Mouse (Mus musculus) hindbrain, embryonic 14.5 days (tissue): ENCODE measurements around the gene C5ar1. TPM values are rescaled to one million over a fixed set of nuclear protein-coding genes. Genes with fewer than 3 reads are reported as not detected.
"Not testable (repeated sequence)": the region's sequence is repeated elsewhere in the genome, so short reads cannot be mapped to it uniquely, and the experiment has no call there.

Source experiments
- ATAC-seq: fragments of 200-750 bp; cut with Nextera tagmentation; 2 replicates; pipeline ENCODE4 v1.8.0; 2017; ENCODE audit warnings: moderate number of reproducible peaks, mild to moderate bottlenecking, moderate TSS enrichment, moderate library complexity; ENCODE audit not compliant: low FRiP score
- DNase-seq: peaks from one replicate; pipeline ENCODE4 v3.0.0-alpha.2; 2015; ENCODE audit warnings: low spot score
- H3K27ac ChIP-seq: fragments of 300-500 bp; sonication (generic); 2 replicates; pipeline ENCODE4 v1.5.1; 2014; ENCODE audit warnings: mild to moderate bottlenecking, moderate library complexity
- H3K27me3 ChIP-seq: fragments of 300-500 bp; sonication (generic); 2 replicates; pipeline ENCODE4 v1.6.1; 2014; ENCODE audit warnings: mild to moderate bottlenecking, low read length, mixed read lengths; ENCODE audit not compliant: control insufficient read depth, insufficient read depth
- H3K36me3 ChIP-seq: fragments of 300-500 bp; sonication (generic); replicated peaks from 2 replicates; pipeline ENCODE4 v1.6.1; 2014; ENCODE audit not compliant: control insufficient read depth, insufficient read depth
- H3K4me1 ChIP-seq: fragments of 300-500 bp; sonication (generic); replicated peaks from 2 replicates; pipeline ENCODE4 v1.6.1; 2014; ENCODE audit warnings: antibody characterized with exemption, low read length, mixed read lengths; ENCODE audit not compliant: control insufficient read depth, insufficient read depth
- H3K4me2 ChIP-seq: fragments of 300-500 bp; sonication (generic); replicated peaks from 2 replicates; pipeline ENCODE4 v1.6.1; 2014; ENCODE audit warnings: mild to moderate bottlenecking, moderate library complexity
- H3K4me3 ChIP-seq: fragments of 300-500 bp; sonication (generic); replicated peaks from 2 replicates; pipeline ENCODE4 v1.5.1; 2014; ENCODE audit warnings: mild to moderate bottlenecking, low read length
- H3K9ac ChIP-seq: fragments of 300-500 bp; sonication (generic); 2 replicates; pipeline ENCODE4 v1.6.1; 2014
- H3K9me3 ChIP-seq: fragments of 300-500 bp; sonication (generic); 2 replicates; pipeline ENCODE4 v1.6.1; 2016; ENCODE audit warnings: low read length; ENCODE audit not compliant: control insufficient read depth
- WGBS: fragments of 180-500 bp; shearing (Covaris S2); extraction: QIAGEN DNeasy Blood & Tissue Kit; methylation state at CpG from one replicate; pipeline ENCODE4 v1.1.7; 2014; 5-methylcytosine and 5-hydroxymethylcytosine counted together
- polyA plus RNA-seq: library from polyadenylated mRNA; unstranded; fragments of >200 nt; fragmentation: Nextera tagmentation; extraction: Ambion mirVana; gene quantifications from 2 replicates; pipeline ENCODE4 v1.2.1, GENCODE M21; 2014

C5ar1 gene
- polyA plus RNA-seq = 2.1 and 2.8 TPM in 2 replicates

GRCm38 (mm10) chr7:16259110-16259590, at the start of gene C5ar1:
Gene C5ar1 (minus strand): TSS chr7:16259540.
- Histone ChIP-seq H3K4me2 (no peak within 1 kb of the TSS), H3K27ac (no peak within 1 kb of the TSS), H3K4me3 (no peak within 1 kb of the TSS), H3K9me3 (no peaks in the 10 kb centered on the region), H3K4me1 (no peaks in the 10 kb centered on the region), H3K36me3 (no peaks in the 10 kb centered on the region), H3K27me3 (no peaks in the 10 kb centered on the region), H3K9ac (no peak within 1 kb of the TSS)
- ATAC-seq (no peak), DNase-seq (no peak)
- 83% methylated on average over 5 of the region's 5 CpGs for WGBS

DNA sequence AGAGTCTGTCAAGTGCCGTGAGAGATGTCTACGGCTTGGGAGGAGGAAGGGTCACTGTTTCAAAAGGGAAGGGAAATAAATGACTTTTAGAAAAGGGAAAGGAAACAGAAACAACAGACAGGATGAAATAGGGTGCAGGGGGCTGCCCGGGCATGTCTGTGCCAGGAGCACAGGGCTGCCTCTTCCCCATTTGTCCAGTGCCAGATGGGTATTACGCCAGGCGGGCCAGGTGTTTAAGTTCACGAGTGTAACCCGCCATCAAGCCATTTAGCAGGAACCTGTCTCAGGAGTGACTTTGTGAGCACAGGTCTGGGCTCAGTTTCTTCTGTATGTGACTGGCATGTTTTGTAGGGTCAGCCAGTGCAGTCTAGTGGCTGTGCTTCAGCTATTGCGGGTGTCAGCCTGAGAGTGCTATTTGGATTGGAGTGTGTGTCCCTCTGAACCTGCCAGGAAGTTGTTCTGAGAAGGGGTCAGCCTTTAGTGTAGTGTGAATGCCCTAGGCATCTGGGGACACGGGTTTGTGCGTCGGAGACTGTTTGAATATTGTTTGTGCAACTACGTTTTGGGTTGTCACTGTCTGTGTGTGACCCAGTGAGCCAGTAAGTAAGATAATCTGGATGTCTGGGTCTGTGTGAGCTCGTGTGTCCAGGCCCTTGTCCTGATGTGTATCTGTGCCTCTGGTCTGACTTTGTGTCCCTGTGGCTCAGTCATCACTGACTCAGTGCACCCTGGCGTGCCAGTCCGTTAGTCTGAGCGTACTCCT, 49.4 kb upstream of the C5ar1 start:
- no peaks in the 10 kb centered on the region for H3K27me3 ChIP-seq
- peaks cover 25% of the 10 kb centered on the region for H3K4me1 ChIP-seq
- H3K9me3 ChIP-seq = no peaks in the 10 kb centered on the region
- H3K36me3 ChIP-seq = no peaks in the 10 kb centered on the region
- H3K4me3 ChIP-seq = peak overlapping the region; percentile 63
- 0 out of 2 replicates have a peak overlapping the region, but pooled peaks have one; percentile 36 for H3K27ac ChIP-seq
- ATAC-seq = no peak
- H3K9ac ChIP-seq = peak overlapping the region; percentile 53
- WGBS = 44% methylated on average over 16 of the region's 16 CpGs
- DNase-seq = no peak
- peak overlapping the region; percentile 94 for H3K4me2 ChIP-seq

DNA sequence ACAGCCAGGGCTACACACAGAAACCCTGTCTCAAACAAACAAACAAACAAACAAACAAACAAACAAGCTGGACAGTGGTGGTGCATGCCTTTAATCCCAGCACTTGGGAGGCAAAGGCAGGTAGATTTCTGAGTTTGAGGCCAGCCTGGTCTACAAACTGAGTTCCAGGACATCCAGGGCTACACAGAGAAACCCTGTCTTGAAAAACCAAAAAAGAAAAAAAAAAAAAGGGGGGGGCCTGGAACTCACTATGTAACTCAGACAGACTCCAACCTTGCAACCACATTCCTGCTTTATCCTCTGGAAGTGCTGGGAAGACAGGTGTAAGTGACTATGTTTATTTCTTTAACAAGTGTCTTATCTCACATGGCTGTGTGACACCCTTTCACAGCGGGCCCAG, 48.8 kb upstream of the C5ar1 start, which contains the start of gene Bbc3:
Bbc3 (plus strand) TSS at position 301 of the 400 bp plus-strand sequence.
- Histone ChIP-seq H3K4me1 (peaks cover 21% of the 10 kb centered on the region), H3K27ac (0 out of 2 replicates have a peak within 1 kb of the TSS, but pooled peaks have one; percentile 36), H3K4me2 (peak within 1 kb of the TSS; percentile 94), H3K9ac (peak within 1 kb of the TSS; percentile 53), H3K4me3 (peak within 1 kb of the TSS; percentile 63)
- not testable (repeated sequence) for ATAC-seq, H3K9me3 ChIP-seq, H3K27me3 ChIP-seq, H3K36me3 ChIP-seq, DNase-seq
- WGBS = 70% methylated on average over 1 of the region's 1 CpGs

GRCm38 (mm10) chr7:16307141-16307540, 47.8 kb upstream of the C5ar1 start:
- H3K9ac ChIP-seq, H3K27me3 ChIP-seq, ATAC-seq, H3K4me3 ChIP-seq, H3K36me3 ChIP-seq, DNase-seq, H3K27ac ChIP-seq, H3K9me3 ChIP-seq, H3K4me2 ChIP-seq: not testable (repeated sequence)
- WGBS = 78% methylated on average over 6 of the region's 6 CpGs
- peaks cover 12% of the 10 kb centered on the region for H3K4me1 ChIP-seq

- peak overlapping the region; percentile 58 for H3K27ac ChIP-seq
- H3K9me3 ChIP-seq = no peaks in the 10 kb centered on the region
- DNase-seq (peak; percentile 90), ATAC-seq (peak; percentile 94)
- WGBS = under 1% methylated on average over 51 of the region's 52 CpGs
- peak overlapping the region; percentile 56 for H3K9ac ChIP-seq
- peak overlapping the region; percentile 74 for H3K4me2 ChIP-seq
- no peaks in the 10 kb centered on the region for H3K27me3 ChIP-seq
- H3K4me1 ChIP-seq = peaks cover 22% of the 10 kb centered on the region
- H3K36me3 ChIP-seq = no peaks in the 10 kb centered on the region
- peak overlapping the region; percentile 40 for H3K4me3 ChIP-seq
These were observed 40.2 kb upstream of the C5ar1 start for GRCm38 (mm10) chr7:16299419-16300035.

DNA sequence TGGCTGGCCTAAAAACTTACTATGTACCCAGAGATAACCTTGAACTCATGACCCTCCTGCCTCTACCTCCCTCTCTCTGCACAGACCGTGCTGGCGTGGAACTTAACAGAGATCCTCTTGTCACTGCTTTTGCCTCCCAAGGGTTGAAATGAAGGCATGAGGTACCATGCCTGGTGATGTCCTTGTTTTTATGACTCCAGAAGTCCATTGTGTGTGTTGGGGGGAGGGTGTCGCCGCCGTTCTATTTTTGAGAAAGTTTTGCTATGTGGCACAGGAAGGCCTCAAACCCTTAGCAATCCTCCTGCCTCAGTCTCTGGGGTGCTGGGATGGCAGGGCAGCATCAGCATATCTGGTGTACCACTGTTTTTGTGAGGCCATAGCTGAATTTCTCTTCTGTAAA, 39.6 kb upstream of the C5ar1 start:
- peaks cover 22% of the 10 kb centered on the region for H3K4me1 ChIP-seq
- H3K27ac ChIP-seq = peak overlapping the region; percentile 58; the same call in 1 of the 2 replicates
- 72% methylated on average over 5 of the region's 5 CpGs for WGBS
- no peaks in the 10 kb centered on the region for H3K36me3 ChIP-seq
- DNase-seq = no peak
- no peak for ATAC-seq
- H3K4me3 ChIP-seq = peak overlapping the region; percentile 40
- no peaks in the 10 kb centered on the region for H3K27me3 ChIP-seq
- H3K4me2 ChIP-seq = peak overlapping the region; percentile 74
- no peaks in the 10 kb centered on the region for H3K9me3 ChIP-seq
- H3K9ac ChIP-seq = peak overlapping the region; percentile 56

GRCm38 (mm10) chr7:16297616-16298015, 38.3 kb upstream of the C5ar1 start:
- Histone ChIP-seq H3K9me3 (no peaks in the 10 kb centered on the region), H3K4me1 (peaks cover 22% of the 10 kb centered on the region), H3K27ac (no peak overlapping the region), H3K4me3 (no peak overlapping the region), H3K4me2 (peak overlapping the region; percentile 74; the same call in 1 of the 2 replicates), H3K36me3 (no peaks in the 10 kb centered on the region), H3K27me3 (no peaks in the 10 kb centered on the region), H3K9ac (peak overlapping the region; percentile 56; the same call in 1 of the 2 replicates)
- DNase-seq (no peak), ATAC-seq (no peak)
- WGBS = 58% methylated on average over 2 of the region's 2 CpGs

- Histone ChIP-seq H3K36me3 (no peaks in the 10 kb centered on the region), H3K9ac (peak overlapping the region; percentile 56), H3K27me3 (no peaks in the 10 kb centered on the region), H3K9me3 (no peaks in the 10 kb centered on the region), H3K27ac (peak overlapping the region; percentile 47), H3K4me3 (peak overlapping the region; percentile 32), H3K4me2 (peak overlapping the region; percentile 74), H3K4me1 (peaks cover 22% of the 10 kb centered on the region)
- ATAC-seq (0 out of 2 replicates have a peak, but pooled peaks have one; percentile 2), DNase-seq (peak; percentile 79)
- WGBS = under 1% methylated on average over 22 of the region's 22 CpGs
These were observed 37.5 kb upstream of the C5ar1 start for GRCm38 (mm10) chr7:16296766-16297390.

- H3K9ac ChIP-seq = no peak overlapping the region
- H3K27me3 ChIP-seq = no peaks in the 10 kb centered on the region
- ATAC-seq (no peak), DNase-seq (no peak)
- H3K27ac ChIP-seq = peak overlapping the region; percentile 47; the same call in 1 of the 2 replicates
- H3K36me3 ChIP-seq = no peaks in the 10 kb centered on the region
- 51% methylated on average over 2 of the region's 2 CpGs for WGBS
- H3K4me3 ChIP-seq = 0 out of 2 replicates have a peak overlapping the region, but pooled peaks have one; percentile 32
- H3K4me2 ChIP-seq = peak overlapping the region; percentile 91
- H3K9me3 ChIP-seq = no peaks in the 10 kb centered on the region
- H3K4me1 ChIP-seq = peaks cover 22% of the 10 kb centered on the region
These were observed 36.8 kb upstream of the C5ar1 start for GRCm38 (mm10) chr7:16296146-16296545.
